Mouse (Mus musculus): ENCODE data around the gene Slc25a36. TPM values are rescaled to one million over a fixed set of nuclear protein-coding genes. Genes with fewer than 3 reads are reported as not detected.

Gene Slc25a36
- polyA plus RNA-seq, 1 experiment from 2014 or later: 78.0 TPM

DNA sequence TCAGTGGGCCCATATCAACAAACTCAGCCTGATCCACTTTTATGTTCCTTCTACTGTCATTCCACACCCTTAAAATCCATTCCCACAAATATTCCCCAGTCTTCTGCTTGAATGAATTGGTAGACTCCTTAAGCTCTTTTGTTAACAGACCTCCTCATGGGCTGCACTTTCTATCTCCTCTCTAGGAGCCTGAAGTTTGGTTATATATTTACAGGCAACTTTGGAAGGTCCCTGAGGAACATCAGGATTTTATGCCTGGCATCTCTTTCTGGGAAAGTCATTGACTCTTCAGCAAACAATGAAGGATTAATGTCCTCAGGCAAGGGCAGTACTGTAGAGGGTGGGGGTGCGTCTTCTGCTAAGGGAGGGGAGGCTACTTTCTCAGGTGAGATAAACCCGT lies 10.5 kb upstream of the Slc25a36 start:
- Histone ChIP-seq H3K27me3 (ENCODE audit: control insufficient read depth, insufficient read depth, low read length) (no peaks in the 10 kb centered on the region), H3K4me3 (ENCODE audit: low read depth, low read length) (no peak overlapping the region), H3K27ac (ENCODE audit: low read depth, low read length) (no peak overlapping the region), H3K9ac (ENCODE audit: low read length) (no peak overlapping the region), H3K36me3 (ENCODE audit: control insufficient read depth, insufficient read depth, low read length) (no peaks in the 10 kb centered on the region), H3K9me3 (ENCODE audit: control insufficient read depth, low read length) (no peaks in the 10 kb centered on the region), H3K4me2 (ENCODE audit: low read depth, low read length, severe bottlenecking) (no peak overlapping the region), H3K4me1 (replicated peaks; ENCODE audit: control insufficient read depth, insufficient read depth, low read length) (no peaks in the 10 kb centered on the region)
- 86% methylated on average over 2 of the region's 2 CpGs for WGBS
- ATAC-seq (replicated peaks; ENCODE audit: low FRiP score) (no peak), DNase-seq (ENCODE audit: low spot score) (no peak)

DNA sequence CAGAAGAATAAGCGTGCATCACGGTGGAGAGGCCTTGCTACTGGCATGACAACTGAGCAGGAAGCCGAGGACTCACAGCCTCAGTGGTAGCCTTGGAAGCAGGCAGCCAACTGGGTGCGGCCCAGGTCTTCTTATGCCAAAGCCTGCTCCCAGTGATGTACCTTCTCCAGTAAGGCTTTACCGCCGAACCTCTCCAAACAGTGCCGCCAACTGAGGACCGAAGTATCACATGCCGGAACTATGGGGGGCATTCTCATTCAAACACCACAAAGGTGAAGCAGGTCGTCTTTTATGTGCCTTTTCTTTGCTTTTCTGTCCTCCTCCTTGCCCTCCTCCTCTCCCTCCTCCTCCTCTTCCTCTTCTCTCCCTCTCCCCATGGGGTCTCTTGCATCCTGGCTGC lies 3.3 kb upstream of the Slc25a36 start:
- no peak for ATAC-seq (replicated peaks; ENCODE audit: low FRiP score)
- 89% methylated on average over 10 of the region's 10 CpGs for WGBS
- H3K4me3 ChIP-seq (ENCODE audit: low read depth, low read length): no peak overlapping the region
- no peak overlapping the region for H3K4me2 ChIP-seq (ENCODE audit: low read depth, low read length, severe bottlenecking)
- no peak overlapping the region for H3K27ac ChIP-seq (ENCODE audit: low read depth, low read length)
- 0 out of 2 replicates have a peak, but pooled peaks cover 2% of the 10 kb centered on the region for H3K4me1 ChIP-seq (replicated peaks; ENCODE audit: control insufficient read depth, insufficient read depth, low read length)
- H3K27me3 ChIP-seq (ENCODE audit: control insufficient read depth, insufficient read depth, low read length): no peaks in the 10 kb centered on the region
- no peaks in the 10 kb centered on the region for H3K36me3 ChIP-seq (ENCODE audit: control insufficient read depth, insufficient read depth, low read length)
- H3K9ac ChIP-seq (ENCODE audit: low read length): no peak overlapping the region
- no peaks in the 10 kb centered on the region for H3K9me3 ChIP-seq (ENCODE audit: control insufficient read depth, low read length)
- DNase-seq (ENCODE audit: low spot score): no peak

DNA sequence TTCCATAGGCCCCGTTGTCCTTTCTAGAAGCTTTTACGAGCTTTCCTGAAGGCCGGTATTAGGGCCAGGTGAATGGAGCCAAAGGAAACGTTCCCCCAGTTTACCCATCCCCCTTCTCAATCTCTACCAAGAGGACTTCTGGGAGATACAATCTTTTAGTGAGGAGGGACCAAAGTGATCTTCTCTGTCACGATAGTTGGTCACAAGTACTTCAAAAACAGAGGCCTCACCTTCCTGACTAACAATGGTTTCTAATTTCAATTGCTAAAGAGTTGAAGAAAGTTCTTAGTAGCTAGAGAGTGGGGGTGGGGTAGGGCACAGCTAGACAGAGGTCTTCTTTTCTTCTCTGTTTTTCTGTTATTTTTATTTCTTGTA lies 2.6 kb upstream of the Slc25a36 start:
- 0 out of 2 replicates have a peak, but pooled peaks cover 2% of the 10 kb centered on the region for H3K4me1 ChIP-seq (replicated peaks; ENCODE audit: control insufficient read depth, insufficient read depth, low read length)
- 45% methylated on average over 5 of the region's 5 CpGs for WGBS
- no peaks in the 10 kb centered on the region for H3K27me3 ChIP-seq (ENCODE audit: control insufficient read depth, insufficient read depth, low read length)
- no peaks in the 10 kb centered on the region for H3K36me3 ChIP-seq (ENCODE audit: control insufficient read depth, insufficient read depth, low read length)
- no peak overlapping the region for H3K4me3 ChIP-seq (ENCODE audit: low read depth, low read length)
- H3K9ac ChIP-seq (ENCODE audit: low read length): no peak overlapping the region
- H3K27ac ChIP-seq (ENCODE audit: low read depth, low read length): no peak overlapping the region
- no peak overlapping the region for H3K4me2 ChIP-seq (ENCODE audit: low read depth, low read length, severe bottlenecking)
- DNase-seq (ENCODE audit: low spot score) (no peak), ATAC-seq (replicated peaks; ENCODE audit: low FRiP score) (no peak)
- H3K9me3 ChIP-seq (ENCODE audit: control insufficient read depth, low read length): no peaks in the 10 kb centered on the region

DNA sequence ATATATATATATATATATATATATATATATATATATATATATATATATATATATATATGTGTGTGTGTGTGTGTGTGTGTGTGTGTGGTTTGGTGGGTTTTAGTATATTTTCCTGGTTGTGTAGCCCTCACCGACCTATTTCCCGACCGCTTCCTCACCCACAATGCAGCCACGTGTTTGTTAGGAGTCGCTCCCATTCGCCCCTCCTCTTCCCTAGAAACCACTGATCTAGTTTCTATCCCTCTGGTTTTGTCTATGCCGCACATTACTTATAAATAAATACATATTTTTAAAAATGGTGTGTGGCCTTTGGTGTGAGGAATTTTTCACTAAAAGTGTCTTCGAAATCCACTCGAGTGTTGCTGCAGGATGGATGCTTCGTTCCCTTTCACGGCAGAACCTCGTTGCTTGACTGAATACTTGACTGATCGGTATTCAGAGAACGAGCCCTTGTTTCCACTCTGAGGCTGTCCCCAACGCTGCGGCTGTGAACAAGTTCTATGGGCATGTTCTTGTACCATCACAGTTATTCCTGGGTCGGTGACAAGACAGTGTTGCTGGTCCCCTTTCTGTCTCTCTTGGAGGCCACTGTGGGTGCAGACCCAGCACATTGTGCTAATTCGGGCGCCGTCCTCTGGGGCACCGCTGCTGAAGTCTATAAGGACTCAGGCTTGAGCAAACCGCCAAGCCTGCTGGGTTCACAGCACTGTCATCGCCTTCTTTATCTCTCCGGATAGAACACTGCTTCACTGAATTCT lies 2.0 kb upstream of the Slc25a36 start:
- WGBS: 67% methylated on average over 24 of the region's 24 CpGs
- Histone ChIP-seq H3K27ac (ENCODE audit: low read depth, low read length) (no peak overlapping the region), H3K27me3 (ENCODE audit: control insufficient read depth, insufficient read depth, low read length) (no peaks in the 10 kb centered on the region), H3K4me1 (replicated peaks; ENCODE audit: control insufficient read depth, insufficient read depth, low read length) (0 out of 2 replicates have a peak, but pooled peaks cover 2% of the 10 kb centered on the region), H3K4me3 (ENCODE audit: low read depth, low read length) (no peak overlapping the region), H3K36me3 (ENCODE audit: control insufficient read depth, insufficient read depth, low read length) (no peaks in the 10 kb centered on the region), H3K4me2 (ENCODE audit: low read depth, low read length, severe bottlenecking) (no peak overlapping the region), H3K9me3 (ENCODE audit: control insufficient read depth, low read length) (no peaks in the 10 kb centered on the region), H3K9ac (ENCODE audit: low read length) (no peak overlapping the region)
- ATAC-seq (replicated peaks; ENCODE audit: low FRiP score): no peak
- DNase-seq (ENCODE audit: low spot score): no peak

DNA sequence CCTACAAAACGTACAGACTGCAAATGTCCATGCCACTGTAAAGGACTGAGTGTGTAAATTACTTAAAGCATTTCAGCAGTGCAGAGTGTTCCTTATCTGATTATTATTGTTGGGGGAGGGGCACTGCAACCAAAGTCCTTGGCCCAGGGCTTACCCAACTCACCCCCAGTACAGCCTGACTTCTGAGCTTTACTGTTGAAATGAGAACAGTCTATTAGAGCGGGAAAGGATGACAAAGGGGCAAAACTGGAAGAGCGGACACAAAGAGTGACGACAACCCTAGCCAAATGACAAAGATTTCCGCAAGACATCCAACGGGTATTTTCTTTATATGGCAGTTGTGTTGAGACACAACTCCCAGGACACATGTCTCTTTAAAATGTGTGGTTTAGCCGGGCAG lies 1.3 kb upstream of the Slc25a36 start:
- ATAC-seq (replicated peaks; ENCODE audit: low FRiP score) (no peak), DNase-seq (ENCODE audit: low spot score) (no peak)
- 0 out of 2 replicates have a peak, but pooled peaks cover 2% of the 10 kb centered on the region for H3K4me1 ChIP-seq (replicated peaks; ENCODE audit: control insufficient read depth, insufficient read depth, low read length)
- no peaks in the 10 kb centered on the region for H3K27me3 ChIP-seq (ENCODE audit: control insufficient read depth, insufficient read depth, low read length)
- no peaks in the 10 kb centered on the region for H3K36me3 ChIP-seq (ENCODE audit: control insufficient read depth, insufficient read depth, low read length)
- H3K9me3 ChIP-seq (ENCODE audit: control insufficient read depth, low read length): no peaks in the 10 kb centered on the region
- no peak overlapping the region for H3K27ac ChIP-seq (ENCODE audit: low read depth, low read length)
- no peak overlapping the region for H3K9ac ChIP-seq (ENCODE audit: low read length)
- H3K4me2 ChIP-seq (ENCODE audit: low read depth, low read length, severe bottlenecking): no peak overlapping the region
- H3K4me3 ChIP-seq (ENCODE audit: low read depth, low read length): no peak overlapping the region
- WGBS: 87% methylated on average over 7 of the region's 7 CpGs

DNA sequence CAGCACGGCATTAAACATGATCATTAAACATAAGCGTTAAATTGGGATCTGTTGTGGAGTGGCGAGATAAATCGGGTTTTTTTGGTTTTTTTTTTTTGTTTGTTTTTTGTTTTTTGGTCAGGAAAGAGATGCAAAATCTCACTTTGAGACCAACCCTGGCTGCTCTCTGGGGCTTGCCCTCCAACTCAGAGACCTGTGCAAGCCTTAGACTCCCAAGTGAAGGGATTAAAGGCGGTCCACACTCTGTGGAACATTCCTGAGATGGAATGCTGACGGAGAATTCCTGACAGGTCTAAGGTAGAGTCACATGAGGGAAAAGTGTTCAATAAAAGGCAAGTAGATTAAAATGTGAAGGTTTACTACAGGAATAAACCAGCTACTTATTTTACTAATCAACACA lies 549 bp upstream of the Slc25a36 start:
- ATAC-seq (replicated peaks; ENCODE audit: low FRiP score) (no peak), DNase-seq (ENCODE audit: low spot score) (no peak)
- H3K27ac ChIP-seq (ENCODE audit: low read depth, low read length): peak overlapping the region; percentile 37; the same call in 1 of the 2 replicates
- H3K4me1 ChIP-seq (replicated peaks; ENCODE audit: control insufficient read depth, insufficient read depth, low read length): 0 out of 2 replicates have a peak, but pooled peaks cover 2% of the 10 kb centered on the region
- H3K9me3 ChIP-seq (ENCODE audit: control insufficient read depth, low read length): no peaks in the 10 kb centered on the region
- under 1% methylated on average over 6 of the region's 6 CpGs for WGBS
- H3K4me2 ChIP-seq (ENCODE audit: low read depth, low read length, severe bottlenecking): peak overlapping the region; percentile 68
- H3K9ac ChIP-seq (ENCODE audit: low read length): peak overlapping the region; percentile 83
- H3K36me3 ChIP-seq (ENCODE audit: control insufficient read depth, insufficient read depth, low read length): no peaks in the 10 kb centered on the region
- H3K4me3 ChIP-seq (ENCODE audit: low read depth, low read length): peak overlapping the region; percentile 86
- H3K27me3 ChIP-seq (ENCODE audit: control insufficient read depth, insufficient read depth, low read length): no peaks in the 10 kb centered on the region

DNA sequence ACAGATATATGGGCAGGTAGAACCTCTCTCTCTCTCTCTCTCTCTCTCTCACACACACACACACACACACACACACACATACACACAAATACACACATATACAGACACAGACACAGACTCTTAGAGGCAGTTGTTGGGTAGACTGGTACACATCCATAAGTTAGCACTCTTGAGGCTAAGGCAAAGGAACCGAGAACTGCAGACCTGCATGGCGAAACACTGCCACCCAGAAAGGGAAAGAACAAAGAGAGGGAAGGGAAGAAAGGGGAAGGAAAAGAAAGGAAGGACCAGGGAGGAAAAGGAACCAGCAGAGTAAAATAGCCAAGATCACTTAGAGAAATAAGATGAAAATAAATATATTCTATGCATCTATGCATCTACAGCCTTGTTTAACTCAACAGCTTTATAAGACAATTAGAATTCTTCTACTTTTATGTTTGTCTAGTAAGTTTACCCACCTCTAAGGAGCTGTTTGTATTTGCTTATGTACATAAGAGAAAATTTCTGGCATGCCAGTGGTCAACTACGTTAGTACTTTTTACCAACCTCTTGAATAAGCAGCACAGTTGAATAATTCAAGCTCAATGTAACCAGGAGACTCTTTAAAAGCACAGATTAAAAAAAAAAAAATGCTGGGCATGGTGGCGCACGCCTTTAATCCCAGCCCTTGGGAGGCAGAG lies 4.3 kb downstream of the Slc25a36 start:
- H3K36me3 ChIP-seq (ENCODE audit: control insufficient read depth, insufficient read depth, low read length): no peaks in the 10 kb centered on the region
- DNase-seq (ENCODE audit: low spot score): no peak
- no peak overlapping the region for H3K27ac ChIP-seq (ENCODE audit: low read depth, low read length)
- ATAC-seq (replicated peaks; ENCODE audit: low FRiP score): no peak
- 93% methylated on average over 5 of the region's 5 CpGs for WGBS
- H3K4me2 ChIP-seq (ENCODE audit: low read depth, low read length, severe bottlenecking): no peak overlapping the region
- H3K27me3 ChIP-seq (ENCODE audit: control insufficient read depth, insufficient read depth, low read length): no peaks in the 10 kb centered on the region
- no peak overlapping the region for H3K9ac ChIP-seq (ENCODE audit: low read length)
- H3K4me1 ChIP-seq (replicated peaks; ENCODE audit: control insufficient read depth, insufficient read depth, low read length): 0 out of 2 replicates have a peak, but pooled peaks cover 2% of the 10 kb centered on the region
- no peak overlapping the region for H3K4me3 ChIP-seq (ENCODE audit: low read depth, low read length)
- H3K9me3 ChIP-seq (ENCODE audit: control insufficient read depth, low read length): no peaks in the 10 kb centered on the region

DNA sequence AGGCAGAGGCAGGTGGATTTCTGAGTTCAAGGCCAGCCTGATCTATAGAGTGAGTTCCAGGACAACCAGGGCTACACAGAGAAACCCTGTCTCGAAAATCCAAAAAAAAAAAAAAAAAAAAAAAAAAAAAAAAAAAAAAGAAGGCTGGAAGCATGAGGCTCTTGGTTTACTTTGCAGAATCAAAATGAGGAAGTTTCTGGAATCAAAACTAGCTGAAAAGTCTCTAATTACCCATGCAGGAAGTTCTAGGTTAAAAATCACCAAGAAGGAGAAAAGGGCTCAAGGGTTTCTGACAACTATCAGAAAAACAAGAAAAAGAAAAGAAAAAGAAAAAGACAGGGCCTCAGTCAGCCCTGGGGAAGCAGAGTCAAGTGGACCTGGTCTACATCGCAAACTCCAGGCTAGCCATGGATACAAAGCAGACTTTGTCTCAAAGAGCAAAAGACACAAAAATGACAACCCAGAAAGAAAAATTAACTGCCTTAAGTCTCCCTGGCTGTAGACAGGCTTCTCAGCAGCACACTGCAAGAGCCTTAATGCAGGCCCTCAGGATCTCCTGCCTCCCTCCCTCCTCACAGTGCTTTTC lies 5.5 kb downstream of the Slc25a36 start:
- H3K4me3 ChIP-seq (ENCODE audit: low read depth, low read length): no peak overlapping the region
- ATAC-seq (replicated peaks; ENCODE audit: low FRiP score): no peak
- WGBS: 95% methylated on average over 2 of the region's 2 CpGs

More for the DNA sequence above, 5.5 kb downstream of the Slc25a36 start:
- no peaks in the 10 kb centered on the region for H3K9me3 ChIP-seq (ENCODE audit: control insufficient read depth, low read length)
- H3K4me1 ChIP-seq (replicated peaks; ENCODE audit: control insufficient read depth, insufficient read depth, low read length): no peaks in the 10 kb centered on the region
- no peak overlapping the region for H3K27ac ChIP-seq (ENCODE audit: low read depth, low read length)
- DNase-seq (ENCODE audit: low spot score): no peak
- no peak overlapping the region for H3K9ac ChIP-seq (ENCODE audit: low read length)
- H3K4me2 ChIP-seq (ENCODE audit: low read depth, low read length, severe bottlenecking): no peak overlapping the region
- H3K27me3 ChIP-seq (ENCODE audit: control insufficient read depth, insufficient read depth, low read length): no peaks in the 10 kb centered on the region
- no peaks in the 10 kb centered on the region for H3K36me3 ChIP-seq (ENCODE audit: control insufficient read depth, insufficient read depth, low read length)

All from forebrain, embryonic 11.5 days (tissue).